Mouse (Mus musculus) megakaryocyte-erythroid progenitor cell, adult 5-6 weeks (primary cell): ENCODE measurements around the gene Maff. TPM values are rescaled to one million over a fixed set of nuclear protein-coding genes. Genes with fewer than 3 reads are reported as not detected.

ENCODE experiments used
- total RNA-seq, 2 experiments: library from RNA; stranded (forward) in 1 of 2; stranded (reverse) in 1 of 2; fragments of 200-1000, 215-1000 nt in 1 of 2; fragments of >200 nt in 1 of 2; fragmentation: Nextera tagmentation in 1 of 2; gene quantifications; 2 replicates each; pipeline ENCODE4 v1.2.3; 2014 to 2017

The Maff gene
- total RNA-seq, 2 experiments from 2014 or later, result 6.7 TPM; not detected in 1

Other genes with a start within 250 kb of the Maff start
- 1.5 and 6.4 TPM in 2 replicates for gene Micall1, start 237.7 kb upstream of the Maff start, total RNA-seq (2014; fragmentation: Nextera tagmentation)
- 0.57 and 2.5 TPM in 2 replicates for gene Micall1, start 237.7 kb upstream of the Maff start, total RNA-seq (2017)
- gene Polr2f, start 205.6 kb upstream of the Maff start, total RNA-seq (2014; fragmentation: Nextera tagmentation), result 177 and 201 TPM in 2 replicates
- 96.2 and 109 TPM in 2 replicates for gene Polr2f, start 205.6 kb upstream of the Maff start, total RNA-seq (2017)
- gene 1700088E04Rik, start 205.4 kb upstream of the Maff start, total RNA-seq (2014; fragmentation: Nextera tagmentation), result not detected in 2 replicates
- not detected in 2 replicates for gene 1700088E04Rik, start 205.4 kb upstream of the Maff start, total RNA-seq (2017)
- gene Sox10, start 181.4 kb upstream of the Maff start, total RNA-seq (2014; fragmentation: Nextera tagmentation), result not detected in 2 replicates
- gene Sox10, start 181.4 kb upstream of the Maff start, total RNA-seq (2017), result not detected in 2 replicates
- gene Pick1, start 117.4 kb upstream of the Maff start, total RNA-seq (2014; fragmentation: Nextera tagmentation), result 15.8 and 20.9 TPM in 2 replicates
- gene Pick1, start 117.4 kb upstream of the Maff start, total RNA-seq (2017), result 8.9 and 11.4 TPM in 2 replicates
- not detected in 2 replicates for gene Gm49486, start 117.2 kb upstream of the Maff start, total RNA-seq (2014; fragmentation: Nextera tagmentation)
- 0.08 TPM in 1 of 2 replicates, not detected in the other for gene Gm49486, start 117.2 kb upstream of the Maff start, total RNA-seq (2017)
- not detected in 2 replicates for gene Slc16a8, start 91.9 kb upstream of the Maff start, total RNA-seq (2014; fragmentation: Nextera tagmentation)
- gene Slc16a8, start 91.9 kb upstream of the Maff start, total RNA-seq (2017), result not detected in 2 replicates
- gene Baiap2l2, start 61.1 kb upstream of the Maff start, total RNA-seq (2014; fragmentation: Nextera tagmentation), result not detected in 2 replicates
- not detected in 2 replicates for gene Baiap2l2, start 61.1 kb upstream of the Maff start, total RNA-seq (2017)
- gene Pla2g6, start 18.2 kb upstream of the Maff start, total RNA-seq (2014; fragmentation: Nextera tagmentation), result 26.7 and 34.4 TPM in 2 replicates
- 8.0 and 12.4 TPM in 2 replicates for gene Pla2g6, start 18.2 kb upstream of the Maff start, total RNA-seq (2017)
- 8.3 and 9.2 TPM in 2 replicates for gene Tmem184b, start 56.9 kb downstream of the Maff start, total RNA-seq (2014; fragmentation: Nextera tagmentation)
- 1.8 and 5.0 TPM in 2 replicates for gene Tmem184b, start 56.9 kb downstream of the Maff start, total RNA-seq (2017)
- 48.5 and 52.0 TPM in 2 replicates for gene Csnk1e, start 108.9 kb downstream of the Maff start, total RNA-seq (2014; fragmentation: Nextera tagmentation)
- gene Csnk1e, start 108.9 kb downstream of the Maff start, total RNA-seq (2017), result 30.5 and 40.8 TPM in 2 replicates
- gene Kcnj4, start 158.6 kb downstream of the Maff start, total RNA-seq (2014; fragmentation: Nextera tagmentation), result not detected in 2 replicates
- gene Kcnj4, start 158.6 kb downstream of the Maff start, total RNA-seq (2017), result not detected in 2 replicates
- gene Kdelr3, start 169.8 kb downstream of the Maff start, total RNA-seq (2014; fragmentation: Nextera tagmentation), result not detected in 2 replicates
- gene Kdelr3, start 169.8 kb downstream of the Maff start, total RNA-seq (2017), result not detected in 2 replicates
- gene Ddx17, start 200.1 kb downstream of the Maff start, total RNA-seq (2014; fragmentation: Nextera tagmentation), result 157 and 184 TPM in 2 replicates
- 128 and 171 TPM in 2 replicates for gene Ddx17, start 200.1 kb downstream of the Maff start, total RNA-seq (2017)